Mouse (Mus musculus) brain, adult 10 weeks (tissue): ENCODE results near the gene Mcoln3. TPM values are rescaled to one million over a fixed set of nuclear protein-coding genes. Genes with fewer than 3 reads are reported as not detected.

Experiments used
- polyA plus RNA-seq: library from polyadenylated mRNA; stranded (reverse); fragments of 350-450 nt; fragmentation: Illumina TruSeq; extraction: RNeasy Lipid Tissue Mini Kit (QIAGEN cat#74804); gene quantifications from one replicate; pipeline ENCODE4 v1.2.3, GENCODE M21; 2015; ENCODE audit warnings: low read depth, low replicate concordance

Gene Mcoln3
- not detected for polyA plus RNA-seq

DNA sequence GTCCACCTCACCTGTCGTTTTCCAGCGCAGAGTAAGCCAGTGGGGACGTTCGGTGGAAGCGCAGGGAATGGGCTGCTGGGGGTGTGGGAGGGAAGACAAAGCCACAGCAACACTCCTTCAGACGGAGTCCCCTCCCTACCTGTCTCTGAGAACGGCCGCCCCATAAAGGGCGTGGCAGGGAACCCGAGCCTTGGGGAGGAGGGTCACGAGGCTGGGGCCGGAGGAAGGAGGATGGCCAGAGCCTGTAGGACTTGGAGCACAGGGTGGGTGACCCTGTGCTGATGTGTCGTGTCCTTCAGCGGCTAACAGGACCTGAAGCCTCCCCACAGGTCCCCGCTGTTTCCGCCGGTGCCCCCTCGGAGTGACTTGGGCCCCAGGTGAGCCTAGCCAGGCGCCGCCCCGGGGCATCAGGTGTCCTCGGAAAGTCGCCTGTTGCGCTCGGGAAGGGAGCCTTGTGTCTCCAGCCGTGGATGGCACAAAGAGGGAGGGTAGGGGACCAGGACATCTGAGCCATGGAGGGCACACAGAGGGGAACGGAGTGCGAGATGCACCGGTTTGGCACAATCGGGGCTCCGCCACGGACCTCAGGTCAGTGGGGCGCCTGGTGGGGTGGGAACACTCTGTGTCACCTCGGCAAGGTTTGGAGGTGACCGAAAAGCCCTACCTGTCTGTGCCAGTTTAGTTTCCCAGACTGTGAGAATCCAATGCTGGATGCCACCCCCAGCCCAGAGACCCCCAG is at the start of gene Mcoln3:
Mcoln3 (plus strand) TSS at position 193 of the 739 bp plus-strand sequence.

DNA sequence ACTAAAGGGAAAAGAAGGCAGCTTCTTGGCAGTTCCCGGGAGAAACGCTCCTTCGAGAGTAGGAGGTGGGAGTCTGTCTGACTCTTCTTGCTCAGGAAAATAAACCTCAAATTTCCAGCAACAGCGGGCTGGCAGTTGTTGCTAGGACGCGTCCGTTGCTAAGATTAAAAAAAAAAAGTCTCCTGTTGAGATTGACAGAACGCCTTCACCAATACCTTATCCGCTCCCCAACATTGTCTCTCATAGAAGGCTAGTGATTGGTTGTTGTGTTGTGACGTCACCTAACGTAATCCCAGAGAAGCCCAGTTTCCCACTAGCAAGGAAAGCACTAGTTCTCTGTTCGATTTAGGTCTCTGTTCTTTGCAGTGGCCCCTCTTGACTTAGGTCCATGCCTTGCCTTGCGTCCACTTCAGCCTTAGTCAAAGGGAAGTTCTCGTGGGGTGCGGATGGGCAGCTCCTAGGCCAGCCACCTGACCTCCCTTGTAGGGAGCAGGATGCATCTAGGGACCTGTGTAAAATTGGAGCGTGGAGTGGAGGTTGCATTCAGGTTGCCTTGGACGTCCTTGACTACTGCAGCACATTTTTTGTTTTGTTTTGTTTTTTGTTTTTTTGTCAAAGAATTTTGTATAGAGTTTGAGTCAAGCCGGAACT is 9.2 kb upstream of the Mcoln3 start, which contains the start of gene Wdr63:
Wdr63 (minus strand) TSS at position 210 of the 651 bp plus-strand sequence.

DNA sequence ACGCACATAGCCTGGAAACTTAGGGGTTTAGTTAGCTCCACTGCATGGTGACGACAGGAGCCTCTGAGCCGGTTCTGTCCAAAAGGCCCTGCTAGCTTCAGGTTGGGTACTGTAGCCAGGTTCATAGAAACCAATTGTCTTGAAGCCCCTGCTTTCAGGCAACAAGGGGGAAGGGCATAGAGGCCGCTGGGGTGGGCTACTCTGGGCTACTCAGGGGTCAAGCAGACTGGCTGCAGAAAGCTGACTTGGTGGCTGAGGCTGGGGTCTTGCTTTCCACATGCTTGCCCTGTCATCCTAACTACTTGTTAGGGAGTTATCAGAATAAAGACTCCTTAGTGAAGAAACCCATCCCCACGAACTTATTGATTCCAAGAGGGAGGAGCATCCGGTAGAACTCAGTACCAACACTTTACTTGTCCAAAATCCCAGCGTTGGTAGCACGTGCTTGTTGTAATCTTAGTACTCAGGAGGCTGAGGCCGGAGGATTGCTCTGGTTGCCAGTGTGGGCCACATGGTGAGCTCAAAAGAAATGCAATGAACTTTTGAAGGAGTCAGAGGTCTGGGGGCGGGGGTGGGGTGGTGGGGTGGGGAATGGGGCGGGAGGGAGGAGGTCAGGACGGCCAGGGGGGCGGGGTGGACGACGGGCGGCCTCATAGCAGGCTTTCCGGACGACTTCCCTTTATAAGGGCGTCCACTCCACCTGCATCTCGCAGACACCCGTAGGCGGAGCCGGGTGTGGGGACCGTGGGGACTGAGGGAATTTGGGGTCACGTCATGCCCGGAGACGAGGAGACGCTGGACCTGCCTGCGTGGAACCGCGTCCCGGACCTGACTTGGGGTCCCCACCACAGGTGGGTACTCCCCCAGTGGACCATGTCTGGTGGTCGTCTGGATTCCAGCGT is 32.2 kb downstream of the Mcoln3 start, which contains the start of gene Mcoln2:
Mcoln2 (plus strand) TSS at position 678 of the 902 bp plus-strand sequence.

Other genes with a start within 250 kb of the Mcoln3 start
- gene Bcl10, start 194.6 kb upstream of the Mcoln3 start, polyA plus RNA-seq: 16.7 TPM
- 49.2 TPM for gene 2410004B18Rik, start 179.4 kb upstream of the Mcoln3 start, polyA plus RNA-seq
- gene Syde2, start 129.6 kb upstream of the Mcoln3 start, polyA plus RNA-seq: 1.3 TPM
- 1.7 TPM for gene Wdr63, start 9.3 kb upstream of the Mcoln3 start, polyA plus RNA-seq
- gene Mcoln2, start 32.4 kb downstream of the Mcoln3 start, polyA plus RNA-seq: not detected
- 0.18 TPM for gene Lpar3, start 103.5 kb downstream of the Mcoln3 start, polyA plus RNA-seq